Mouse (Mus musculus) lung, postnatal 0 days (tissue): Measurements from ENCODE around the gene Prkcsh. TPM values are rescaled to one million over a fixed set of nuclear protein-coding genes. Genes with fewer than 3 reads are reported as not detected.

Experiments used
- ATAC-seq: fragments of 200-750 bp; cut with Nextera tagmentation; 2 replicates; pipeline ENCODE4 v1.8.0; 2017; ENCODE audit warnings: moderate library complexity
- DNase-seq: peaks from one replicate; pipeline ENCODE4 v3.0.0-alpha.2; 2016; ENCODE audit warnings: low spot score
- H3K27ac ChIP-seq: fragments of 300-500 bp; sonication (generic); 2 replicates; pipeline ENCODE4 v1.5.1; 2014; ENCODE audit warnings: antibody characterized with exemption, mild to moderate bottlenecking, low read length, mixed read lengths
- H3K27me3 ChIP-seq: fragments of 300-500 bp; sonication (generic); replicated peaks from 2 replicates; pipeline ENCODE4 v1.6.1; 2014; ENCODE audit warnings: low read length, mixed read lengths; ENCODE audit not compliant: insufficient read depth
- H3K36me3 ChIP-seq: fragments of 300-500 bp; sonication (generic); 2 replicates; pipeline ENCODE4 v1.6.1; 2014; ENCODE audit warnings: low read length, mixed read lengths; ENCODE audit not compliant: insufficient read depth
- H3K4me1 ChIP-seq: fragments of 300-500 bp; sonication (generic); 2 replicates; pipeline ENCODE4 v1.6.1; 2014; ENCODE audit warnings: antibody characterized with exemption, low read depth, low read length, mixed read lengths; ENCODE audit not compliant: insufficient read depth
- H3K4me2 ChIP-seq: fragments of 300-500 bp; sonication (generic); replicated peaks from 2 replicates; pipeline ENCODE4 v1.6.1; 2014; ENCODE audit warnings: low read depth, mild to moderate bottlenecking, low read length, moderate library complexity, mixed read lengths
- H3K4me3 ChIP-seq: fragments of 300-500 bp; sonication (generic); 2 replicates; pipeline ENCODE4 v1.5.1; 2014; ENCODE audit warnings: low read depth, low read length
- H3K9ac ChIP-seq: fragments of 300-500 bp; sonication (generic); replicated peaks from 2 replicates; pipeline ENCODE4 v1.6.1; 2014; ENCODE audit warnings: low read depth, mild to moderate bottlenecking
- H3K9me3 ChIP-seq: fragments of 300-500 bp; sonication (generic); 2 replicates; pipeline ENCODE4 v1.6.1; 2016; ENCODE audit warnings: low read length, mixed read lengths
- CTCF ChIP-seq: IDR thresholded peaks from 2 replicates; pipeline ENCODE4 v1.5.1; 2016; ENCODE audit warnings: antibody characterized with exemption, mild to moderate bottlenecking
- EP300 ChIP-seq: IDR thresholded peaks from 2 replicates; pipeline ENCODE4 v1.6.1; 2016; ENCODE audit warnings: antibody characterized with exemption, mild to moderate bottlenecking, control low read depth
- WGBS: fragments of 180-500 bp; shearing (Covaris S2); extraction: QIAGEN DNeasy Blood & Tissue Kit; methylation state at CpG from one replicate; pipeline ENCODE4 v1.1.7; 2014; 5-methylcytosine and 5-hydroxymethylcytosine counted together
- polyA plus RNA-seq: library from polyadenylated mRNA; unstranded; fragments of >200 nt; fragmentation: Nextera tagmentation; extraction: Ambion mirVana; gene quantifications from 2 replicates; pipeline ENCODE4 v1.2.1, GENCODE M21; 2015

Prkcsh gene
- polyA plus RNA-seq, 1 experiment from 2014 or later = 51.9 TPM

GRCm38 (mm10) chr9:22056303-22056910 is 53.8 kb downstream of the Prkcsh start:
- H3K27me3 ChIP-seq = peaks cover 27% of the 10 kb centered on the region
- no peak for TF ChIP-seq EP300
- no peak for TF ChIP-seq CTCF

DNA sequence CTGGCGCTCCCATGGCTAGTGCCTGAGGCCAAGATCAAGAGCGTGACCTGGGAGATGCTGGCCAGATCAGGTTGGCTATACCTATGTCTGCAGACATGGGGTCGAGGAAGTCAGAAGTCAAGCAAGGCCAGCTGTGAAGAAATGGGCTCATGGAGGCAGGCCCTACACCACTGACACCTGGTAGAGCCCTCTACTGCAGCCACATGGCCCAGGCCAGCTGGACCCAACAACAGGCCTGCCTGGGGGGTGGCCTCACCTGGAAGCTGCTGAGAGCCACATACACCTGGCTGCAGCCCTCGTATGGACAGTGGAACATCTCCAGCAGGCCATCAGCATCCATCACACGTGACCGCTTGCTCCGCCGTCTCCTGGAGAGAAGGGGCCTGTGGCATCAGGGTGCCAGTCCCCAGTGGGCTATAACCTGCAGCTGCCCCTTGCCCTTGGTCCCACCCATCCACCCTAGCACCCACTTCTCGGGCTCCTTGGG is 54.5 kb downstream of the Prkcsh start:
- no peak overlapping the region for H3K4me3 ChIP-seq
- H3K4me1 ChIP-seq = no peaks in the 10 kb centered on the region; the same call in 1 of the 2 replicates
- H3K9ac ChIP-seq = no peak overlapping the region
- WGBS = 83% methylated on average over 5 of the region's 9 CpGs
- H3K27me3 ChIP-seq = peaks cover 20% of the 10 kb centered on the region
- H3K4me2 ChIP-seq = no peak overlapping the region
- H3K36me3 ChIP-seq = 0 out of 2 replicates have a peak, but pooled peaks cover 4% of the 10 kb centered on the region
- DNase-seq = no peak
- H3K9me3 ChIP-seq = no peaks in the 10 kb centered on the region
- TF ChIP-seq EP300 (no peak), CTCF (no peak)
- no peak for ATAC-seq
- H3K27ac ChIP-seq = no peak overlapping the region

More at GRCm38 (mm10) chr9:22056303-22056910, 53.8 kb downstream of the Prkcsh start:
- DNase-seq (no peak), ATAC-seq (no peak)
- Histone ChIP-seq H3K4me3 (no peak overlapping the region), H3K9ac (no peak overlapping the region), H3K9me3 (no peaks in the 10 kb centered on the region), H3K27ac (no peak overlapping the region), H3K4me2 (no peak overlapping the region), H3K36me3 (0 out of 2 replicates have a peak, but pooled peaks cover 4% of the 10 kb centered on the region), H3K4me1 (no peaks in the 10 kb centered on the region; the same call in 1 of the 2 replicates)
- WGBS = 57% methylated on average over 9 of the region's 9 CpGs

- H3K4me2 ChIP-seq = no peak overlapping the region
- TF ChIP-seq EP300 (no peak), CTCF (no peak)
- peaks cover 13% of the 10 kb centered on the region for H3K27me3 ChIP-seq
- no peak overlapping the region for H3K27ac ChIP-seq
- 0 out of 2 replicates have a peak, but pooled peaks cover 11% of the 10 kb centered on the region for H3K36me3 ChIP-seq
- ATAC-seq (no peak), DNase-seq (no peak)
- H3K4me3 ChIP-seq = no peak overlapping the region
- H3K4me1 ChIP-seq = no peaks in the 10 kb centered on the region; the same call in 1 of the 2 replicates
- no peak overlapping the region for H3K9ac ChIP-seq
- WGBS = 81% methylated on average over 9 of the region's 9 CpGs
- no peaks in the 10 kb centered on the region for H3K9me3 ChIP-seq
Observed at GRCm38 (mm10) chr9:22058011-22058424, 55.4 kb downstream of the Prkcsh start.

- H3K9ac ChIP-seq = no peak overlapping the region
- H3K4me2 ChIP-seq = no peak overlapping the region
- no peaks in the 10 kb centered on the region for H3K9me3 ChIP-seq
- H3K4me3 ChIP-seq = no peak overlapping the region
- TF ChIP-seq EP300 (no peak), CTCF (no peak)
- no peaks in the 10 kb centered on the region for H3K4me1 ChIP-seq
- 70% methylated on average over 2 of the region's 2 CpGs for WGBS
- no peak for DNase-seq
- ATAC-seq = no peak
- no peak overlapping the region for H3K27ac ChIP-seq
- no peaks in the 10 kb centered on the region for H3K27me3 ChIP-seq
- H3K36me3 ChIP-seq = peaks cover 23% of the 10 kb centered on the region; the same call in 1 of the 2 replicates
Observed at GRCm38 (mm10) chr9:22061339-22061738, 58.7 kb downstream of the Prkcsh start.

Other genes starting within 250 kb of the Prkcsh start
- 13.4 and 15.7 TPM in 2 replicates for gene Spc24, start 242.5 kb upstream of the Prkcsh start, polyA plus RNA-seq
- 23.3 and 24.0 TPM in 2 replicates for gene Kank2, start 204.1 kb upstream of the Prkcsh start, polyA plus RNA-seq
- gene Angptl8, start 167.3 kb upstream of the Prkcsh start, polyA plus RNA-seq = 6.2 and 7.4 TPM in 2 replicates
- 35.8 and 43.2 TPM in 2 replicates for gene Dock6, start 150.2 kb upstream of the Prkcsh start, polyA plus RNA-seq
- 28.4 and 31.0 TPM in 2 replicates for gene Rab3d, start 84.6 kb upstream of the Prkcsh start, polyA plus RNA-seq
- 1.2 and 1.4 TPM in 2 replicates for gene Ccdc159, start 75.3 kb upstream of the Prkcsh start, polyA plus RNA-seq
- gene Tmem205, start 75.2 kb upstream of the Prkcsh start, polyA plus RNA-seq = 106 and 107 TPM in 2 replicates
- 2.2 and 3.3 TPM in 2 replicates for gene Plppr2, start 65.8 kb upstream of the Prkcsh start, polyA plus RNA-seq
- gene Swsap1, start 47.1 kb upstream of the Prkcsh start, polyA plus RNA-seq = 5.7 and 5.8 TPM in 2 replicates
- gene Epor, start 39.3 kb upstream of the Prkcsh start, polyA plus RNA-seq = 5.7 and 7.4 TPM in 2 replicates
- gene Rgl3, start 13.4 kb upstream of the Prkcsh start, polyA plus RNA-seq = 6.0 and 6.4 TPM in 2 replicates
- gene Ccdc151, start 172 bp upstream of the Prkcsh start, polyA plus RNA-seq = 5.3 and 6.0 TPM in 2 replicates
- 0.04 TPM in 1 of 2 replicates, not detected in the other for gene Elavl3, start 49.2 kb downstream of the Prkcsh start, polyA plus RNA-seq
- gene Gm49318, start 68.5 kb downstream of the Prkcsh start, polyA plus RNA-seq = not detected in 2 replicates
- 8.8 and 8.9 TPM in 2 replicates for gene Zfp653, start 68.6 kb downstream of the Prkcsh start, polyA plus RNA-seq
- gene Ecsit, start 82.6 kb downstream of the Prkcsh start, polyA plus RNA-seq = 21.3 and 21.9 TPM in 2 replicates
- 43.7 and 64.8 TPM in 2 replicates for gene Cnn1, start 96.4 kb downstream of the Prkcsh start, polyA plus RNA-seq
- gene Elof1, start 114.4 kb downstream of the Prkcsh start, polyA plus RNA-seq = 188 and 191 TPM in 2 replicates
- 8.9 and 9.1 TPM in 2 replicates for gene Acp5, start 132.9 kb downstream of the Prkcsh start, polyA plus RNA-seq
- gene Pigyl, start 154.0 kb downstream of the Prkcsh start, polyA plus RNA-seq = 100 and 112 TPM in 2 replicates
- gene Zfp872, start 185.3 kb downstream of the Prkcsh start, polyA plus RNA-seq = 0.49 and 1.0 TPM in 2 replicates
- gene Zfp809, start 222.9 kb downstream of the Prkcsh start, polyA plus RNA-seq = 17.8 and 20.0 TPM in 2 replicates